Mouse (Mus musculus): ENCODE data around the gene Slc35f1.

DNA sequence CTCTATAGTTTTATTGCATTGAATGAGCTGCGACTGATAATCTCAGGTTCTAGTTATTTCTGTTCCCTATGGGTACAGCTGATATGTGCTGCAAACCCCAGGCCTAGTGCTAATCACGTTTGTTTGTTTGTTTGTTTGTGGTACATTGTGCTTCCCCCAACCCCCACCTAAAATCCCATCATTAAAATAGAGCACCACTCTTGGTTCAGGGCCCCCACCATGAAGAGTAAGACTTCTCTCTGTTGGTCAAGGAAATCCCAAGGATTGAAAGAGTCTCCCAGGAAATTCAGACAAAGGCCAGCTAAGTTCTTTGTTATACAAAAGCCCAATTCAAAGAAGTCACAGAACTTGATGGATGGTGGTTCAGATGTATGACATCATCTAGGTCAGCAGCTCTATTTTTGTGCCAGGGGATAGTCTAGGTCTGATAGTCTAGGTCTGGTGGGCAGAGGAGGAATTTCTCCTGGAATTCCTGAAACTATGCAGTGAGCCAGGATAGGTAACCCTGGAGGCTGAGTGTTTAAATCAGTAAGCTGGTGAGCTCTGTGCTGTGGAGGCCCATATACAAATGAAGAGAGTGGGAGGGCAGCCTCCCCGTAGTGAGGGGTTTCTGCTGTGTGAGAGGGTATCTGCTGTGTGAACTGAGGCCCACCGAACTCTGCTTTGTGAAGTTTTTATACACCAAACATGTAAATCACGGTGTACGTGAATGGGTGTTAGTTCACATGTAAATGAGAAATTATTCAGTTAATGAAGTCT is 187.1 kb downstream of the Slc35f1 start:
- TF ChIP-seq POLR2A (IDR thresholded peaks at IDR 0.05; ENCODE audit: insufficient read depth, low read depth, low read length) (no peak), CTCF (IDR thresholded peaks at IDR 0.05) (no peak), EP300 (IDR thresholded peaks at IDR 0.05; ENCODE audit: insufficient read depth, low read depth, low read length) (no peak)

All from heart, adult 2 months (tissue).